Mouse (Mus musculus) gastrocnemius, adult 2 months (tissue): ENCODE data around the gene Cenpb. TPM values are rescaled to one million over a fixed set of nuclear protein-coding genes. Genes with fewer than 3 reads are reported as not detected.

Experiments used
- DNase-seq: peaks from one replicate; pipeline ENCODE4 v3.0.0; 2022
- H3K27ac ChIP-seq: fragments of 200-600 bp; 2 replicates; pipeline ENCODE4 v1.8.1; 2022; ENCODE audit warnings: mild to moderate bottlenecking
- H3K4me3 ChIP-seq: fragments of 200-600 bp; 2 replicates; pipeline ENCODE4 v1.8.1; 2022; ENCODE audit warnings: mild to moderate bottlenecking, moderate library complexity
- CTCF ChIP-seq: fragments of 200-600 bp; IDR thresholded peaks from 2 replicates; pipeline ENCODE4 v1.8.1; 2022; ENCODE audit warnings: antibody characterized with exemption, mild to moderate bottlenecking, moderate library complexity
- intact Hi-C: fragments of 180-260 bp; cut with DNase I; formaldehyde crosslinking; loops from one replicate; pipeline ENCODE4 v1.15.1; 2025
- total RNA-seq, 2 experiments: library from RNA; stranded (reverse); gene quantifications; 2 replicates each; pipeline ENCODE4 v1.2.3; 2021

Gene Cenpb
- total RNA-seq, 2 experiments from 2014 or later: 67.7 to 70.1 TPM

DNA sequence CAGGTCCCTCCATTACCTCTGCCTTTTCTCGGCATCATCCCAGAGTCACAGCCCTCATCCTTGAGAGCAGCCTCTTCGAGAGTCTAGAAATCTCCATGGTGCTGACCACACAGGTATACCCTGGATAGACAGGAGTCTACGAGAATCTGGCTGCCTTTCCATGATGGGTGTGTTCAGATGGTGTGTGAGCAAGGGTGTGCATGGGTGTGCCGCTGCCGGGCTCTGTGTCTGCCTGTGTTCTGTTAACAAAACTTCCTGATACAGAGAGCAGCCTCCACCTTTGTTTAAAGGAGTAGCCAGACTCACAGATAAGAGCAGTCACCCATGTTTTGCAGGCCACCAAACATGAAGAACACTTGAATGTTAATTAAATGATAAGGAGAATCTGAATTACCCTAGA is 50.0 kb downstream of the Cenpb start:
- DNase-seq: no peak
- TF ChIP-seq CTCF: no peak
- H3K4me3 ChIP-seq: peak overlapping the region; percentile 79
- intact Hi-C loops: no loop called here
- peak overlapping the region; percentile 93 for H3K27ac ChIP-seq

DNA sequence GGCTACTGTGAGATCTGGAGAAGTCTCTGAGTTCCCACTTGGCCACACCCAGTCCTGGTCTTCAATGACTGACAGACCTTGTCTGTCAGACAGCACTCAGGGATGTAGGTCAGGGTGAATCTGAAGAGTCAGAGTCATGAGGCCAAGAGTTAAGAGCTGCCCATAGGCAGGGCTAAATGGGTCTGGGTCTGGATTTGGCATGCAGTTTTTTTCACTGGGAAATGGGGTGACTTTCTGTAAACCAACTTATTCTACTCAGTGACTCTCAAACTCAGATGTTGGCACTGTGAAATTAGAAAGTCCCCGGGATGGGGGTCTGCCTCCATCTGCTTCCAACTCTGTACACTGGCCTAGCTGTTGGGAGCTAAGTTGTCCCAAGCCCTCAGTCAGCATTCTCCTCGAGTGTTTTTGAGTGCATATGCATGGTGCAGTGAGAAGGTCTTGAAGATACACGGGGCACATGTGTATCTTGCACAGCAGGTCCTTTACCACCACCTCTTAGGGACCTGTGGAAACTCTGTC is 51.2 kb downstream of the Cenpb start:
- no peak for TF ChIP-seq CTCF
- peak overlapping the region; percentile 79 for H3K4me3 ChIP-seq
- peak overlapping the region; percentile 93 for H3K27ac ChIP-seq
- no peak for DNase-seq
- intact Hi-C loops: no loop called here

DNA sequence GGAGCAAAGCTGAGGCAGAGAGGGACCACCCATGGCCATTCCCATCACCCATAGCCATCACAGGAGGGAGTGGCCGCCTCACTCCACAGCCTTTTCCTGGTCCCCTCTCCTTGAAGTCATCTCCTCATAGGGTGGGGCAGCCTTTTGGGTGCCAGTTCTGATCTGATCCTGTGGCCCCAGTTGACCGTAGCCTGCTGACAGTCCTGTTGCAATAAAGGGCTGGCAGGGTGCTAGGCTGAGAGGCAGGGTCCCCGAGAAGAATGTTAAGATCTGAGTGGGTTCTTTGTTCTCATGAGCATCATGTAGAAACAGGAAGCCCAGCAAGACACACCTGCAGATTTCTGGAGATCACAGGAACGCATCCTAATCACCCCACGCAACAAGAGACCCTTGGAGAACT is 51.7 kb downstream of the Cenpb start:
- intact Hi-C loops: no loop called here
- DNase-seq: peak; percentile 66
- peak overlapping the region; percentile 79 for H3K4me3 ChIP-seq
- no peak for TF ChIP-seq CTCF
- H3K27ac ChIP-seq: peak overlapping the region; percentile 93

DNA sequence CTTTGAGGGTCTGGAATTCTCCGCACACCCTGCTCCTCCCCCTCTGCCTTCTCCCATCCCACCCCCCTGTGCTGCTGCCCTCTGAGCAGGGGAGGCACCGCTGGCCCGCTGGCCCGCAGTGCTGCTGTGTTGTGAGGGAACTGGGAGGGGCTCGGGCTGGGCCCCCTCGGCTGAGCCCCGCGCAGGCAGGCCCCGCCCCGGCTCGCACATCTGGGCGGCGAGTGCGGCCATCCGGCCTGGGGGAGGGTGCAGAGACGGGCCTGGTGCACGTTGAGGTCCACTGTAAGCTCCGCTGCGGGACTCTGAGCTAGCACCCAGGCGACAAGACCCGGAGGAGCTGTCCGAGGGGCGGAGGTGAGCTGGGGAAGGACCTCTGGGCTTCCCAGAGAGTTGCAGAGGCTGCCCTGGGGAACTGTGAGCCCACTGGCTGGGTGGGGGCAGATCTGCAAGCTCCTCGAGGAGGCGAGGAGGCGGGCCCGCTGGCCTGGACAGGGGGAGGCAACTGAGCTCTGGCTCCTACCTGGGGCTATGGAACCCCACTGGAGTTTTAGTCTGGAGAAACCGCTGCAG is 52.6 kb downstream of the Cenpb start, which contains the start of gene Hspa12b:
Hspa12b (plus strand) TSS at position 120 of the 570 bp plus-strand sequence.
- H3K4me3 ChIP-seq: peak within 1 kb of the TSS; percentile 79
- peak; percentile 82 for DNase-seq
- TF ChIP-seq CTCF: no peak
- intact Hi-C loops: loop anchor here (2.0 kb wide), 1 partner anchor 30 kb away; no protein-coding TSS in a partner anchor
- peak within 1 kb of the TSS; percentile 93 for H3K27ac ChIP-seq

DNA sequence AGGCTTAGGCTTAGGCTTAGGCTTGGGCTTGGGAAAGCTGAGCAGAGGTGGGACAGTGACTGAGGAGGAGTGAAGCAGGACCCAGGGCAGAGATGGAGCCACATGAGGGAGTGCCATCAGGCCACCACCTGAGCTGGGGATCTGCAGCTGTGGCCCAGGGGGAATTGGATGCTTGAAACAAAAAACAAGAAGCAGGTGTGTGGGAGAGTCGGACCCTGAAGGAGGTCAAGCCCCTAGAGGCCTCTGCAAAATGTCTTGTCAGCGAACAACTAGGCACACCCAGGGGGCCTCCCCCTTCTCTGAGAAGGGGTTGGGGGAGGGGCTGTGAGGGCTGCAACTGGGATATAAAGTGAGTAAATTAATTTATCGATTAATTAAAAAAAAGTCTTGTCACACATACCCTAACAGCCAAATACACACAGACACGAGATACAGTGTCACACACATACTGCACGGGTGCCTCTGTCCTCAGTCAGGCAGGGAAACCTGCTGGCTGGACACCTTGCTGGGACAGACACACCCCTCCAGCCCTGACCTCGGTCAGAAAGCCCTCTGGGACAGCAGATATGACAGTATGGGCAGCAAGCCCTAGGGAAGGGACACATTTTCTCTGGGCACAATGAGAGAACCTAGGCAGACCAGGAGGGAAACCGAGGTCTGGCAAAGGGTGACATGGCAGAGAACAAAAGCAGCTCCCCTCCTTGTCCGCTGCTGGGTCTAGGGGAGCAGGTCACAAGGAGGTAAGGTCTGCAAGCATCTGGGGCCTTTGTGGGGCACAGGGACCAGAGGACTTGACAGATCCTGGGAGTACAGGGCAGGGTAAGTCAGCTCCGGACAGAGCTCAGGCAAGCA is 53.7 kb downstream of the Cenpb start:
- Histone ChIP-seq H3K4me3 (peak overlapping the region; percentile 79), H3K27ac (peak overlapping the region; percentile 93)
- intact Hi-C loops: loop anchor here (2.0 kb wide), 1 partner anchor 29 kb away; no protein-coding TSS in a partner anchor
- TF ChIP-seq CTCF: no peak
- no peak for DNase-seq

Other genes starting within 250 kb of the Cenpb start
- 1 to 10 TPM; 1.1 to 1.7 TPM for gene Gfra4, start 137.0 kb downstream of the Cenpb start, total RNA-seq
- gene Adam33, start 116.3 kb downstream of the Cenpb start, total RNA-seq: 1 to 10 TPM; 2.5 TPM
- under 1 TPM; 0.36 to 0.39 TPM for gene Siglec1, start 93.3 kb downstream of the Cenpb start, total RNA-seq
- 10 to 100 TPM; 11.7 to 14.8 TPM for gene Hspa12b, start 52.8 kb downstream of the Cenpb start, total RNA-seq
- gene Gm11037, start 46.6 kb downstream of the Cenpb start, total RNA-seq: not detected
- gene 1700037H04Rik, start 20.0 kb downstream of the Cenpb start, total RNA-seq: 1 to 10 TPM; 3.6 to 4.5 TPM
- 1 to 10 TPM; 1.5 TPM for gene Cdc25b, start 6.9 kb upstream of the Cenpb start, total RNA-seq
- 1 to 10 TPM; 1.3 to 1.6 TPM for gene Spef1, start 7.2 kb upstream of the Cenpb start, total RNA-seq
- 10 to 100 TPM; 15.6 to 21.0 TPM for gene Ap5s1, start 27.0 kb upstream of the Cenpb start, total RNA-seq
- gene Mavs, start 54.0 kb upstream of the Cenpb start, total RNA-seq: 10 to 100 TPM; 40.0 to 56.9 TPM
- gene Pank2, start 82.4 kb upstream of the Cenpb start, total RNA-seq: 10 to 100 TPM; 22.2 to 24.6 TPM
- gene Rnf24, start 172.8 kb upstream of the Cenpb start, total RNA-seq: 1 to 10 TPM; 1.5 to 1.7 TPM